Mouse (Mus musculus) adrenal gland, adult 8-10 months (tissue): ENCODE measurements at regions not wholly inside any gene's neighbourhood (a gene's known extent, or its start where the extent isn't known, plus 50 kb on each side); places are given as distances from the start of the nearest gene placed in this dataset.
"Not testable (repeated sequence)": the region's sequence is repeated elsewhere in the genome, so short reads cannot be mapped to it uniquely, and the experiment has no call there.

Source experiments
- DNase-seq: peaks from one replicate; pipeline ENCODE4 v3.0.0; 2022

DNA sequence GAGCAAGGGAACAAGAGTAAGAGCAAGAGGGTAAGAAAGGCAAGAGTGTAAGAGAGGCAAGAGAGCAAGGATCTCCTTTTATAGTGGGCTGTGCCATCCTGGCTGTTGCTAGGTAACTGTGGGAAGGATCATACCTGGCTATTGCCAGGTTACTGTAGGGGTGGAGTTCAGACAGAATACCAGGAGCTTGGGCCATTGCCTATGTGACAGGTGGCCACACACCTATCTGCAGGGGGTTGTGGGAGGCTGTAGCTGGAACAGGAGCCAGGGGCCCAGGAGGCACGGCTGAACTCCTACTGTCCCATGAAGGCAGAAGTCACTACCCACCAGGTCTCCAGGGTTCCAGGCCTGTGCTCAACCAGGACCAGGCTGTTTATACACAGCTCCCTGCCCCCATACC lies 1149.0 kb downstream of the 9330182O14Rik start:
- DNase-seq = no peak

GRCm38 (mm10) chr15:41286809-41287413 lies 1152.7 kb downstream of the 9330182O14Rik start:
- no peak for DNase-seq

DNA sequence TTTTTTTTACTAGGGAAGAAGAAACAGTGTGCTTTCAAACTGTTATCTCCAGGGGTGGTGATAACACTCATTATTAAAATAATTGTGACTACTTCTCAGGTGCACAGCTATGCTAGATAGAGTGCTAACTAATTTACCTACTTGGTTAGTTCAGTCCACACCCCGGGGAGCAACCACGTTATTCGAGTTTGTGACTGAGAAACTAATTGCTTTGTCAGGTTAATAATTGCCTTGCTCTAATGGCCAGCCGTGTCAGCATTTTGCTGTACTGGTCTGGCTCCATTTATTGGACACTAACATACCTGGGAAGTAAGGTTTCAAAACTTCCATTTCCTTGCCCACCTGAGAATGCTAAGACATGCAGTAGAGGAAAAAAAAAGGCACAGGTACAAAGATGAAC lies 1163.3 kb downstream of the 9330182O14Rik start:
- no peak for DNase-seq

DNA sequence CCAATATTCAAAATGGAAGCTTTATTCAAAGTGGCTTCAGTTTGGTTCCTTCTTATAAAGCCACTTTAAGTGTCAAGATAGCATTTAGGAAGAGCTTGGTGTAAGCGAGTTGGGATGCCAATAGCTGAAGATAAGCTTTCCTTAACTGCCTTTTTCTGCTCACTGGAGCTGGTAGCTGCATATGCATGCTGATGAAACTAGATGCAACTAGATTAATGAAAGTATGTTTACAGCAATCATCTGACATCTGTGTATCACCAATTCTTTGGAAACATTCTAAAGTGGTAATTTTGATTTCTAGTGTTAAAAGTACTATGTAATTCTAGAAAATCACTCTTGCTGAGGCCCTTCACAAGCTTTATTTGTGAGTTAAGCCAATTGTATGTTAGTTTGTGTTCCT lies 1172.5 kb downstream of the 9330182O14Rik start:
- DNase-seq = no peak

DNA sequence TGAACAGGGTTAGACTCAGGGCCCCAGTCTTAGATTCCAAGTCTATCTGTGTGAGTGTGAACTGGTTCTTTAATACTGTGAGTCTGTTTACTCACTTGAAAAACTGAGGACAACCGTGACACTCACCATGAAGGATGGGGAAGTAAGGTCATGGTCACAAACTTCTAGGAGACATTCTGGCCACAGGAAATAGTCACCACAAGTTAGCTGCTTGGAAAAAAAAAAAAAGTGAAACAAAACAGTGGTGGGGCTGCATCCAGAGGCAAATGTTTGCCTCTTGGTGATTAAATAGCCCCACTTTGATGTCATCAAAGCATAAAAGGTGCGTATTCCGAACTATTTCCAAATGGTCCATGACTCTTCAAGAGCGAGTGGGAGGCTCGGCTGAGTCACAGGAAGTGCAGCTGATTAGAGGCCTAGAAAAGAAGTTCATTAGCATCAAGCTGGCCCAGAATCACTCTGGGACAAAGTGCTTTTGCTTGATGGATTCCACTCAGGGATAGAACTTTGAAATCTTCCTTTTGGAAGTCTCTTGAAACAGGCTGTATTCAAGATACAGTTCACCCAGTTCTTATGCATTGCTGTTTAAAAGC lies 1177.7 kb downstream of the 9330182O14Rik start:
- peak; percentile 7 for DNase-seq

DNA sequence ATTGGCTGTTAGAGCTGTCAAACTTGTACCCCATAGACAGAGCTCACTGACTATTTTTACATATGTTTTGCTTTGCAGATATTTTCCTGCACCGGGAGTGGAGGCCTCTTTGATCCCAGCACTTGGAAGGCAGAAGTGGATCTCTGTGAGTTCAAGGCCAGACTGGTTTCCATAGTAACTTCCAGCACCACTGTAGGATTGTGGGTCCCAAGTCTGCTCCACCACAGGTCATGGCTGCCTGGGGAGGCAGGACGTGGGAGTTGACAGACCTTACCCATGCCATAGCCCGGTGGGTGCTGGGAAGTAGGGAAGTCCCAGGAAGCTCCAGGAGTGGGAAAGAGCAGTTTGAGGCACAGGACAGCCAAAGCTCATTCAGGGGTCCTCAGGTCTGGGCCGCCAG lies 1180.8 kb downstream of the 9330182O14Rik start:
- DNase-seq = peak; percentile 5

- no peak for DNase-seq
Observed at GRCm38 (mm10) chr15:41325633-41326252, 1191.6 kb downstream of the 9330182O14Rik start.

GRCm38 (mm10) chr15:41329286-41329685 lies 1195.1 kb downstream of the 9330182O14Rik start:
- no peak for DNase-seq

GRCm38 (mm10) chr15:41330085-41330484 lies 1195.9 kb downstream of the 9330182O14Rik start:
- no peak for DNase-seq

GRCm38 (mm10) chr15:41332451-41332850 lies 1198.3 kb downstream of the 9330182O14Rik start:
- DNase-seq = no peak

- no peak for DNase-seq
Observed at GRCm38 (mm10) chr15:41333165-41333564, 1199.0 kb downstream of the 9330182O14Rik start.

GRCm38 (mm10) chr15:41340621-41341020 lies 1206.5 kb downstream of the 9330182O14Rik start:
- DNase-seq = not testable (repeated sequence)

DNA sequence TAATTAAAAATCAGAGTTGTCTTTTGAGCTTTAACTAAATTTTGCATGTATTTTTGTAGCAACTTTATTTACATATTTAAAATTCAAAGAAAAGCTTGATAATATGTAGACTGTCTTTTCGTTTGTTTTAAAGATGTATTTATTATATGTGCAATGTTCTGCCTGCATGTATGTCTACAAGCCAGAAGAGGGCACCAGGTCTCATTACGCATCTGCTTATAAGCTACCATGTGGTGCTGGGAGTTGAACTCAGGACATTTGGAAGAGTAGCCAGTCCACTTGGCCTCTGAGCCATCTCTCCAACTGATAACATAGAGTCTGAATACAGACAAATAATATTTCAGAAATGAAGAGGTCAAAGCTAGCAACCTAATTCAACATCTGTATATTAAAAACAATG lies 1211.4 kb downstream of the 9330182O14Rik start:
- no peak for DNase-seq

GRCm38 (mm10) chr15:41347221-41347620 lies 1213.1 kb downstream of the 9330182O14Rik start:
- no peak for DNase-seq

DNA sequence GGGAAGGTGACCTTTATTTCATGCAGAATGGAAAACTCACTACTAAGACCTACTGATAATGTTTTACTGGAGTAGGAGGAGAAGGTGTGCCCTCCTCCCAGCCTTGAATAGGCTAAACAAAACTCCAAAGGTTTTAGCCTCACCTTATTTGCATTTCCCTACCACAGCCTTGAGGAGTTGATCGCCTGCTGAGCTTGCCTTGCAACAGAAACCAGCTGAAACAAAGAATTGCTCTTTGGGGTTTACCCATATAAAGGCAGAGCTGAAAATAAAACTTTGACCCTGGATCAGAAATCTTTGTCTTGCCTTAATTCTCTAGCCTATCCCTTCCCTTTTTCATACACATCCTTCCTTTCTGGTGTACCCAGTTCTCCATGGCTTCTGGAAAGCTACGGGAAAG lies 1218.0 kb downstream of the 9330182O14Rik start:
- DNase-seq = no peak

DNA sequence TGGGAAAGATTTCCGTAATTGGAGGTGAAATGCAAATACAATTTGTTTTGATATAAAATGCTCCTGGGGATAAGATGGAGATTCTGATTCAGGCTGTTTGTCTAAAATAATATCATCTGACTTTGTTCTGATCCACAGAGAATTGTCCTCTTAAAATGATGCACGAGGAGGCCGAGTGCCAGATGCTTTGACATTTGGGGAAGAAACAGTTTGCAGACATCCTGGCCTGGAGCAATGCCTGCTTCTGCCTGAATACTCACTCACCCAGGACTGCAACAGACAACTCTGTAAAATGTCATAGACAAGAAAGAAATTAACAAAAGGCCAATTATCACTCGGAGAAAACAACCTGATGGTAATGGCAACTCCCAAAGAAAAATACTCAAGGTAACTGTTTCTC lies 1225.1 kb downstream of the 9330182O14Rik start:
- no peak for DNase-seq

DNA sequence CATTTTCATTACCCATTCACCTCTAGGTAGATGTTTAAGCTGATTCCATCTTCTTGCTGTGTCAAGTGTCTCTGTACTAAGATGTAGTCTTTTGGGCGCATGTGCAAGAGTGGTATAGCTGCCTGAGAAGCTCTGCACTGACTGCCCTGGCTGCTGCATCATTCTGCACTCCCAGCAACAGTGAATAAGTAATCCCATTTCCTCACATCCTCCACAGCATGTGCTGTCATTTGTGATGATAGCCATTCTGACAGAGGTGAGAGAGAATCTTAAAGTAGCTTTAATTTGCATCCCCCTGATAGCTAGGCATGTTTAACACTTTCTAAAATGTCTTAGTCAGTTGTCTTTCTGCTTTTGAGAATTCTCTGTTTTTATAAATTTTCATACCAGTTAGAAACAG lies 1240.5 kb downstream of the 9330182O14Rik start:
- no peak for DNase-seq

- no peak for DNase-seq
Observed at GRCm38 (mm10) chr15:41375906-41376305, 1241.7 kb downstream of the 9330182O14Rik start.

DNA sequence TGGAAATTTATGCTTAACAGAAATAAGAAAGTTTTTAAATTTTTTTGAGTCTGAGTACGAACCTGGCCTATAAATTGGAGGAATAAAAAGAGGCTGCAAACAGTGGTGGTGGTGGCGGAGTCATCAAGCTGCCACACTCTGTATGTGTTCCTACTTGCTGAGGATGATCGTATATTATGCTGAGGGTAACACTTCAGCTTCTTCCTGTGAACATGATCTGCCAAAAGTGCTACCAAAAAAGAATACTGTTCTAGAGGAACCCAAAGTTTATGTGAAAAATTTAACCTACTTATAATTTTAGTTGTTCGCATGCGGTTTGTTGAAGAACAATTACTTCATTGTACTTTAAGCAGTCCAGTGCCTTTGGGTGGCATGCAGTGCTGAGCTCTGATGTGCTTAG lies 1245.5 kb downstream of the 9330182O14Rik start:
- no peak for DNase-seq

DNA sequence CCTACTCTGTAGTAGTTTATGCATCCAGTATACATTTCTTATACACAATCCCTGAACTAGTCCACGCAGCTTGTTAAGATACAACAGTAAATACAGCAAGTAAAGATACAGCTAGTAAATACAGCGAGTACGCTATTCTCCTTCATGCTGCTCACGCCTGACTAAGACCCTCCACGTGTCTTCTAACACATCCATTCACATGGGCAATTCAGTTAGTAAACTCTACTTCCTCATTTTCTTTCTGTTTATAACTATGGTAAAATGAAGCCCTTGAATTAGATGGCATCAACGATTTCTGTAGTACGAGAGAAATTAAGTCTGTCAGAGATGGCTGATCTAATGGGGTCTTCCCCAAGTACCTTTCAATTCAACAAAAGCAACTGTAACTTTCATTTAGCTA lies 1246.3 kb downstream of the 9330182O14Rik start:
- DNase-seq = no peak

GRCm38 (mm10) chr15:41390699-41391098 lies 1256.5 kb downstream of the 9330182O14Rik start:
- DNase-seq = no peak
